Mouse (Mus musculus): ENCODE measurements around the gene Dcakd.

DNA sequence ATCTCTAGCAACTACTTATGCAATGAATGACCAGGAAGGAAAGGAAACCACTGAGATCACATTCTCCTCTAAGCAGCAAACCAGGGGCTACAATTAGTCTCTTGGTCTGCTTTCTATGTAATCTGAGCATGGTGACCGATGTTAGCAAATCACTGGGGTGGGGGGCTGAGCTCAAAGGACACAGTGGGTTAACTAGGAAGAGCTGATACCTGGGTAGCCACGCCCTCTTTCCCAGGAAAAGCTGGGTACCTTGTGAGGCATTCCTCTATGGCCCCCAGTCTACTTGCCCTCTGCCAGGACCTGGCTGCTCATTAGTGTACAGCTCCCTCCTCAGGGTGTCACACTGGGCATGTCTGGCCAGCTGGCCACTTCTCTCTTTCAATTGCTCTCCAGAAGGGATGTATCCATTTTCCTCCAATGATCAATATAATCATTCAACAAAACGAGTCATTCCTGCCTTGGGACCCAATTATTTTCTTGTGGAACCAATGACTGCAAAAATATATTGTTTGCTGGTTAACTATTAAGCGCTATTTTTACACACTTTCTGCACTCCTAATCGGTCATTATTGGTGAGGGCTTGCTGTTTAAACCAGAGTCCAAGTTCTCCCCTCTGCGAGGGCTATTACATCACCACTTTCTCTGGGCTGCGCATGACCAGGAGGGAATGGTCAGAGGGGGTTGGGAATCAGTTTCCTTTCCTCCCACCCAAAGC is 21.7 kb downstream of the Dcakd start:
- TF ChIP-seq CTCF (IDR thresholded peaks at IDR 0.05; ENCODE audit: low read depth) (no peak), EP300 (optimal IDR thresholded peaks at IDR 0.05) (no peak)

Measured in stomach, postnatal 0 days (tissue).